14 mouse cellular contexts compared by ENCODE assay signal in the genomic region with DNA sequence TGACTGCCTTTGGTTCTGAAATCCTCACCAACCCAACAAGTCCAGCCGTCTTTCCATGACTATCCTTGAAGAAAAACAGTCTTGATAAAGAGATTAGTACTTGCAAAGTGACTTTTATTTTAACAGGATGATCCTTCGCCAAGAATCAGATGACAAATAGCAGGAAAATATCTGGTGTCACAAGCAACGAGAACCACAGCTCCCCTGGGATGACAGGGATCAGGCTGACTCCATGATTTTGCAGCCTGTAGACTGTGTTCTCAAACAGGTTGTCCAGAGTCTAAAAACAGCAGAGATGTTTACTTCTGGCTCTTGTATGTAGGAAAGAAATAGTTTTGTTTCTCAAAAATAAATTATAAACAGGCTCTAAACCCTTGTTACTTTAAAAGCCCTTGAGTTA.
"Had no signal": no experiment of that assay in that cellular context is flagged by ENCODE, and none has a peak within 500 bp of the region (broad histone marks: within the 10 kb centered on the region; RNA-seq: fewer than 3 reads in every experiment).

No protein-coding gene starts in this region.

- H3K27ac ChIP-seq: limb, embryonic 10.5 days; limb, embryonic 13.5 days; liver, embryonic 12.5 days; liver, embryonic 15.5 days; lung, embryonic 15.5 days; stomach, postnatal 0 days had no signal

- DNase-seq: liver; lung, adult 18-20 months; lung, postnatal 14 days; lung, postnatal 4 days; midbrain, embryonic 14.5 days; thymus, postnatal 25 days had no signal

- H3K4me3 ChIP-seq: limb, embryonic 10.5 days; limb, embryonic 13.5 days; liver, embryonic 12.5 days; liver, embryonic 15.5 days; lung, embryonic 15.5 days had no signal

- H3K4me1 ChIP-seq: limb, embryonic 13.5 days; liver, embryonic 12.5 days; liver, embryonic 15.5 days had no signal

- H3K9me3 ChIP-seq: limb, embryonic 10.5 days; limb, embryonic 13.5 days; liver, embryonic 12.5 days; liver, embryonic 15.5 days; lung, embryonic 15.5 days had no signal

- ATAC-seq: intestine, postnatal 0 days; liver, embryonic 12.5 days had no signal

- H3K36me3 ChIP-seq: limb, embryonic 10.5 days; limb, embryonic 13.5 days; liver, embryonic 12.5 days; liver, embryonic 15.5 days; lung, embryonic 15.5 days had no signal

- H3K27me3 ChIP-seq: limb, embryonic 13.5 days; liver, embryonic 12.5 days; liver, embryonic 15.5 days; lung, embryonic 15.5 days had no signal

- H3K9ac ChIP-seq: limb, embryonic 13.5 days; liver, embryonic 12.5 days; liver, embryonic 15.5 days; lung, embryonic 15.5 days had no signal

- H3K4me2 ChIP-seq: limb, embryonic 13.5 days; liver, embryonic 12.5 days; liver, embryonic 15.5 days; lung, embryonic 15.5 days; midbrain, embryonic 11.5 days had no signal
